Mouse (Mus musculus) regulatory T cell (primary cell): ENCODE results near the gene Gm3005.
"Not testable (repeated sequence)": the region's sequence is repeated elsewhere in the genome, so short reads cannot be mapped to it uniquely, and the experiment has no call there.

Experiments used
- in situ Hi-C: fragments of 300-600 bp; cut with MboI, MseI; formaldehyde crosslinking; loops from one replicate; pipeline ENCODE4 v1.15.1; 2025; ENCODE audit warnings: high pct_unique_total_duplicates

Gene Gm3005

DNA sequence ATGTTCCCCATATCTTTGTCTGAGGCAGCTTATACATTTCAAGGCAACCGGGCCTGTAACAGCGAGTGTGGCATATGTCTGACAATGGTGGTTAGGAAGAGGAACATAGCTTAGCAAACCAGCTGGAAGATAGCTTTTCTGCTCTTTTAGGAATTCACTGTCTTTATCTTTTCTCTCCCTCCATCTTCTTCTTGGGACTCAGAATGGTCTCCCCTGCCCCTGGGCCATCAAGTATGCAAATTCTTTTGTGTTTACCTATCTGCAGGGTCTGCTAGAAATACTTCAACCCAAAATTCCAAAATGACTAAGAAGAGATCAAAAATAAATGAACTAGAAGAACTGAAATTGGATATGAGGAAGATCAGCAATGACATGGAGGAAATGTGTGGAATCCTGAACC lies at the start of gene Gm3005:
TSS of gene Gm3005 (plus strand) at position 301 of the 400 bp plus-strand sequence.
- in situ Hi-C loops = not testable (repeated sequence)

DNA sequence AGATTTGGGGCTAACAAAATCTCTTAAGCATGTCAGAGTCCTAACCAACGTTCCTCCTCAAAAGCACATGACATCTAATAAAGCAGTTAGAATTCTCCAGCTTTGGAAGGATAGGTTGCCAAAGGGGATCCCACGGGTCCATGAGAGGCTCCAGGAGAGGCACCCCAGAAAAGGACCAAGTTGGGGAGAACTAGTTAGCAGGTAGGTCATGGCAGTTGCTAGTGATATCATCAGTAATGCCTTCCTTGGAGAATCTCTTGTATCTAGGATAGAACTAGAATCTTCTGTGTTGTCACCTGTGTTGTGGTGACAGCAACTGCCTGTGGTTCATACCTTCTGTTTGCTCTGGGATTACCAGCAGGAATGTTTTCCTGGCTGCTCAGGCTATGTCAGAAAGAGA lies 33.1 kb upstream of the Gm3005 start, which contains the start of gene Gm10413:
TSS of gene Gm10413 (plus strand) at position 301 of the 400 bp plus-strand sequence.
- in situ Hi-C loops = not testable (repeated sequence)

DNA sequence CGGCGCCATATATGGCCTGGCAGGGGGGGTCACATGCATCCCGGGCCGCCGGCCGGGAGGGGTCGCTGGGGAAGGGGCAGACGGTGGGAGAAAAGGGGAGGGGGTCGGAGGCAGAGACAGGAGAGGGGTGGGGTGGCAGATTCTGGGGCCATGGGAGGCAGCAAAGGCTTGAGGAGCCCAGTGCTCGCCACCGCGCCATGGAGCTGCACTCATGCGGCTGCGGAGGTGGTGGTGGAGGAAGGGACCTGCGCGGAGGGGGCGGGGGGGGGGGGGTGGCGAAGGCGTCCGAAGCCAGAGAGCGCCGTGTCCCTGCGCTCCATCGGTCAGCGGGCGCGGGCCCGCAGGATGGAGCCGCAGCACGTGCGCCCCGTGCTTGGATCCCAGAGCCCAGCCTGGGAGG lies 15.6 kb upstream of the Gm3005 start, which contains the start of gene Gm10409:
TSS of gene Gm10409 (plus strand) at position 301 of the 400 bp plus-strand sequence.
- in situ Hi-C loops = loop anchor here (10.0 kb wide), 1 partner anchor 242 kb away; the partner anchor contains the start of gene Gm3020

DNA sequence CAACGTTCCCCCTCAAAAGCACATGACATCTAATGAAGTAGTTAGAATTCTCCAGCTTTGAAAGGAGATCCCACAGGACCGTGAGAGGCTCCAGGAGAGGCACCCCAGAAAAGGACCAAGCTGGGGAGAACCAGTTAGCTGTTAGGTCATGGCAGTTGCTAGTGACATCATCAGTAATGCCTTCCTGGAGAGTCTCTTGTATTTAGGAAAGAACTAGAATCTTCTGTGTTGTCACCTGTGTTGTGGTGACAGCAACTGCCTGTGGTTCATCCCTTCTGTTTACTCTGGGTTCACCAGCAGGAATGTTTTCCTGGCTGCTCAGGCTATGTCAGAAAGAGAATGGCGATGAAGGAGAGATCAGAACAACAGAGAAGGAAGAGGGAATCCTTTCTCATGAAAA lies 21.2 kb downstream of the Gm3005 start, which contains the start of gene Gm10408:
TSS of gene Gm10408 (plus strand) at position 301 of the 400 bp plus-strand sequence.
- in situ Hi-C loops = not testable (repeated sequence)

DNA sequence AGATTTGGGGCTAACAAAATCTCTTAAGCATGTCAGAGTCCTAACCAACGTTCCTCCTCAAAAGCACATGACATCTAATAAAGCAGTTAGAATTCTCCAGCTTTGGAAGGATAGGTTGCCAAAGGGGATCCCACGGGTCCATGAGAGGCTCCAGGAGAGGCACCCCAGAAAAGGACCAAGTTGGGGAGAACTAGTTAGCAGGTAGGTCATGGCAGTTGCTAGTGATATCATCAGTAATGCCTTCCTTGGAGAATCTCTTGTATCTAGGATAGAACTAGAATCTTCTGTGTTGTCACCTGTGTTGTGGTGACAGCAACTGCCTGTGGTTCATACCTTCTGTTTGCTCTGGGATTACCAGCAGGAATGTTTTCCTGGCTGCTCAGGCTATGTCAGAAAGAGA lies 206.3 kb downstream of the Gm3005 start, which contains the start of gene Gm3012:
TSS of gene Gm3012 (plus strand) at position 301 of the 400 bp plus-strand sequence.
- in situ Hi-C loops = not testable (repeated sequence)
